Mouse (Mus musculus) neural tube, embryonic 13.5 days (tissue): ENCODE measurements at regions not wholly inside any gene's neighbourhood (a gene's known extent, or its start where the extent isn't known, plus 50 kb on each side); places are given as distances from the start of the nearest gene placed in this dataset.

ENCODE experiments used
- ATAC-seq: fragments of 200-750 bp; cut with Nextera tagmentation; 2 replicates; pipeline ENCODE4 v1.8.0; 2017; ENCODE audit warnings: low read depth, mild to moderate bottlenecking, moderate TSS enrichment, moderate library complexity
- H3K27ac ChIP-seq: fragments of 300-500 bp; sonication (generic); replicated peaks from 2 replicates; pipeline ENCODE4 v1.5.1; 2015; ENCODE audit warnings: moderate library complexity, mild to moderate bottlenecking, inconsistent platforms
- H3K27me3 ChIP-seq: fragments of 300-500 bp; sonication (generic); 2 replicates; pipeline ENCODE4 v1.6.1; 2015; ENCODE audit warnings: mild to moderate bottlenecking, inconsistent platforms
- H3K36me3 ChIP-seq: fragments of 300-500 bp; sonication (generic); 2 replicates; pipeline ENCODE4 v1.6.1; 2015; ENCODE audit warnings: mild to moderate bottlenecking, inconsistent platforms
- H3K4me1 ChIP-seq: fragments of 300-500 bp; sonication (generic); replicated peaks from 2 replicates; pipeline ENCODE4 v1.6.1; 2015; ENCODE audit warnings: inconsistent platforms
- H3K4me2 ChIP-seq: fragments of 300-500 bp; sonication (generic); 2 replicates; pipeline ENCODE4 v1.6.1; 2015; ENCODE audit warnings: inconsistent platforms, mild to moderate bottlenecking, moderate library complexity
- H3K4me3 ChIP-seq: fragments of 300-500 bp; sonication (generic); 2 replicates; pipeline ENCODE4 v1.5.1; 2015; ENCODE audit warnings: mild to moderate bottlenecking, inconsistent platforms
- H3K9ac ChIP-seq: fragments of 300-500 bp; sonication (generic); 2 replicates; pipeline ENCODE4 v1.6.1; 2015; ENCODE audit warnings: moderate library complexity, mild to moderate bottlenecking, inconsistent platforms
- H3K9me3 ChIP-seq: fragments of 300-500 bp; sonication (generic); 2 replicates; pipeline ENCODE4 v1.6.1; 2016; ENCODE audit warnings: inconsistent platforms
- WGBS: fragments of 180-500 bp; shearing (Covaris S2); methylation state at CpG from one replicate; pipeline ENCODE4 v1.1.7; 2015; 5-methylcytosine and 5-hydroxymethylcytosine counted together

DNA sequence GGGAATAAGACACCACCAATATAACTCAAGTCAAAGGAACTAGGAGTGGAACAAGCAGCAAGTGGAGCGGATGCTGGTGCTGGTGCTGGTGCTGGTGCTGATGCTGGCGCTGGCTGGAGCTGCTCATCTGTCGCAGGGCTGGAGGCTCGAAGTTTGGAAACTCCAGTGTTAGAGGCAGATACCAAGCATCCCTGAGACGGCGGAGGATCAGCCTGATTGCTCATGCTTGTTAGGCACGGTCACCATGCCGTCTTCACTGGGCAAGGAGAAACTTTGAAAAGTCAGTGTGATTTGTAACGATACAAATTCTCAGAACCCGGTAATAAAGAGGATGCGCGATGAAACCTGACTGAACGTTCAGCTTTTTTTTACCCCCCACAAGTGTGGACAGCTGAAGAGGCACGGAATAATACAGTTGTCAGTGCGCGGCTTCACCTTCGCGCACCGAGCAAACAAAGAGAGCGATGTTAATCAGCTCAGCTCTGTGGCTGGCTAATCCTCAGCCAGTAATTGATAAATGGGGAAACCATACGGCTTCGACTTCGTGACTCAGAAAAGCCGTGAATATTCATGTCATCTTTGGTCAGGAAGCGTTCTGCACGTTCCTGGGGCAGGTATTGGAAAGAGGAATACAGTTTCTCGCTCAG is 528.7 kb upstream of the Adgrl2 start:
- Histone ChIP-seq H3K4me2 (peak overlapping the region; percentile 82), H3K4me1 (peaks cover 19% of the 10 kb centered on the region), H3K9ac (peak overlapping the region; percentile 56), H3K27ac (no peak overlapping the region), H3K36me3 (no peaks in the 10 kb centered on the region), H3K27me3 (peaks cover 21% of the 10 kb centered on the region), H3K9me3 (no peaks in the 10 kb centered on the region), H3K4me3 (peak overlapping the region; percentile 45)
- ATAC-seq = peak; percentile 23
- 3% methylated on average over 27 of the region's 27 CpGs for WGBS

DNA sequence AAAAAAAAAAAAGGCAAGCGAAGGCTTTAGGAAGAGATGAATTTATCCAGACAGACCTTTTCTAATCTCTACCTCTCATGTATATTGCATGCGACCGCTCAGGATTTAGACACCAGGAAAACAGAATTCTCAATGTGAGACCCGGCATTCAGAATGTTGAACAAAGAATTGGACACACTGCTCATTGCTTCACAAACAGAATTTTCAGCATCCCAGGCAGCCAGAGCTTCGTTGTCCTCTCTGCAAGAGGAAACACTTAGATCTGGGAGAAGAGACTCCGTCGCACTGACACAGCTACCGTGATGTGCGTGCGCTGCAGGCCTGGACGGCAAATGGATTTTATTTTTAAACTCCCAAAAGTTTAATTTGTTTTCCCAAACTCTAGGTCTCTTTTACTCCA is 527.2 kb upstream of the Adgrl2 start:
- Histone ChIP-seq H3K27me3 (peaks cover 21% of the 10 kb centered on the region), H3K9me3 (no peaks in the 10 kb centered on the region), H3K4me2 (no peak overlapping the region), H3K4me3 (no peak overlapping the region), H3K9ac (no peak overlapping the region), H3K4me1 (peaks cover 19% of the 10 kb centered on the region), H3K36me3 (no peaks in the 10 kb centered on the region), H3K27ac (no peak overlapping the region)
- no peak for ATAC-seq
- WGBS = 39% methylated on average over 11 of the region's 11 CpGs

DNA sequence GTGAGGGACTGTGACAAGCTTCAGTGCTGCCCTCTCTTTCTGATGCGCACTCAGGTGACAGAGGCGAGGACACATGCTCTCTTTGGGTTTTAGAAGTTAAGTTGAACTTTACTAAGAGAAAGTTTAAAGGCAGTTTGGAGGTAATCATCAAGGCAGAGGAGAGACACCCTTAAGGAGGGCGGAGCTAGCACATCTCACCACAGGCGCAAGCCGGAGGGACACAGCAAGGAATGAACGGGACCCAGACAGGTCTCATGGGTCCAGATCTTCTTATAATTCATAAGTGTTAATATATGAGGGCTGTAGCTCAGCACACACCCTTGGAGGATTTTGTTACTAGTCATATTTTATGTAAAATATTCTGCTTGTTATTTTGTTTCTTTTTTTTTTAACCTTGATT is 518.8 kb upstream of the Adgrl2 start:
- WGBS = 93% methylated on average over 6 of the region's 6 CpGs
- no peak overlapping the region for H3K4me3 ChIP-seq
- no peak overlapping the region for H3K9ac ChIP-seq
- H3K27ac ChIP-seq = no peak overlapping the region
- H3K9me3 ChIP-seq = no peaks in the 10 kb centered on the region
- no peak overlapping the region for H3K4me2 ChIP-seq
- H3K36me3 ChIP-seq = no peaks in the 10 kb centered on the region
- ATAC-seq = no peak
- H3K4me1 ChIP-seq = no peaks in the 10 kb centered on the region
- H3K27me3 ChIP-seq = no peaks in the 10 kb centered on the region

GRCm38 (mm10) chr3:149508671-149509070 is 518.3 kb upstream of the Adgrl2 start:
- H3K27me3 ChIP-seq = no peaks in the 10 kb centered on the region
- H3K4me2 ChIP-seq = no peak overlapping the region
- no peaks in the 10 kb centered on the region for H3K4me1 ChIP-seq
- H3K9ac ChIP-seq = no peak overlapping the region
- 91% methylated on average over 10 of the region's 10 CpGs for WGBS
- no peak overlapping the region for H3K27ac ChIP-seq
- H3K9me3 ChIP-seq = no peaks in the 10 kb centered on the region
- ATAC-seq = no peak
- no peak overlapping the region for H3K4me3 ChIP-seq
- H3K36me3 ChIP-seq = no peaks in the 10 kb centered on the region

DNA sequence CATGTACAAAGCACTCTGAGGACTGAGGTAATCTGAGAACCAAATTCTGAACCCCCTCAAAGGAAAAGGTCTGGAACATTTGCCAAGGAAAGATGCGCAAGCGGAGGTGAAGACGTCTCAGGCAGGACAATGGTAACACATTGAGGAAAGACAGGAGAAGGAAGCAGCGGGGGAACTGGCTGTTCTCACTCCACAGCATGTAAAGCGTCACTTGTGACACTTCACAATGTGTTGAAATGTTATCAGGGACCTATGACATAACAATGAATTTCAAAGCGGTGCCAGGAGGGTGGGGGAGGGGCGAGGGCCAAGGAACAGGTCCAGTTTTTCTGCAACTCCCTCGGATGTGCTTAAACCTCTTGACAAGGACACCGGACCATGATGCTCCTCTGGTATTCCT is 515.3 kb upstream of the Adgrl2 start:
- no peaks in the 10 kb centered on the region for H3K36me3 ChIP-seq
- no peaks in the 10 kb centered on the region for H3K27me3 ChIP-seq
- no peak for ATAC-seq
- H3K4me3 ChIP-seq = no peak overlapping the region
- no peak overlapping the region for H3K4me2 ChIP-seq
- H3K4me1 ChIP-seq = no peaks in the 10 kb centered on the region
- H3K9ac ChIP-seq = no peak overlapping the region
- no peaks in the 10 kb centered on the region for H3K9me3 ChIP-seq
- 86% methylated on average over 9 of the region's 9 CpGs for WGBS
- no peak overlapping the region for H3K27ac ChIP-seq

DNA sequence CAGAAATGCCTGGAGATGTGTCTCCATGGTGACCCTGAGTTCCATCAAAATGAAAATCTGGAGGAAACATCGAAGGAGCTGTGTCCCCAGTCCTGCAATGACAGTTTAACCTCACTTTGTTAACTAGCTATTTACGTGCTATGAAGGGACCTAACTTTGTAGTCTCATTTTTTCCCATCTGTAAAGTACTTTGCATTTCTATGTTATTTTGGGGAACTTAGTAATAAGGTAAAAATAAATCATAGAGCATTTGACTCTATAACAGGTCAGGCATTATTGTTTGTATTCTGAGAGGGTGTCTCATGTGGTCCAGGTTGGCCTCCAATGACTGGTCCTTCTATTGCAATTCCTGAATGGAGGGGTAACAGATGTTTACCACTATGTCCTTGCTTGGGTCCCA is 513.6 kb upstream of the Adgrl2 start:
- Histone ChIP-seq H3K4me3 (no peak overlapping the region), H3K27me3 (no peaks in the 10 kb centered on the region), H3K27ac (no peak overlapping the region), H3K4me2 (no peak overlapping the region), H3K9me3 (no peaks in the 10 kb centered on the region), H3K4me1 (no peaks in the 10 kb centered on the region), H3K9ac (no peak overlapping the region), H3K36me3 (no peaks in the 10 kb centered on the region)
- 89% methylated on average over 2 of the region's 2 CpGs for WGBS
- no peak for ATAC-seq

DNA sequence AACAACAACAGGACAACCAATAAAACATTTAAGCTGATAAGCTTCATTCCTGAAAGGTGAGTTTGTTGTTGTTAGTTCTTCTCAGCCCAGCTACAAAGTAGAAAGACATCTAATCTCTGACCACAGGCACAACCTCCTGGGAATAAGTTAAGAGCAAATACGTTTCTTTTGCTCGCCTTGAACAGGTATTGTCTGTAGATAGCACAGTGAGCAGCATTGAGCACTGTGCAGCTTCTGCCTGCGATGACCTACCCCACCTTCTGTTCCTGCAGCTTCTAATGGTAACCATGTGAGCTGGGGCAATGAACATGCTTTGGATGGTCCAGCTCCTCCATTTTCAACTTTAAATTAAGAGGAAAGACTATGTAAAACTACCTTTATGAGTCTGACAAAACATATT is 509.8 kb upstream of the Adgrl2 start:
- 86% methylated on average over 3 of the region's 3 CpGs for WGBS

GRCm38 (mm10) chr3:149498765-149499164 is 508.4 kb upstream of the Adgrl2 start:
- no peak for ATAC-seq
- Histone ChIP-seq H3K9me3 (no peaks in the 10 kb centered on the region), H3K27ac (no peak overlapping the region), H3K4me1 (no peaks in the 10 kb centered on the region), H3K27me3 (no peaks in the 10 kb centered on the region), H3K36me3 (no peaks in the 10 kb centered on the region), H3K4me3 (no peak overlapping the region), H3K9ac (no peak overlapping the region), H3K4me2 (no peak overlapping the region)
- WGBS = 82% methylated on average over 1 of the region's 1 CpGs

More for the DNA sequence above, 509.8 kb upstream of the Adgrl2 start:
- no peak overlapping the region for H3K4me2 ChIP-seq
- no peak overlapping the region for H3K27ac ChIP-seq
- H3K9ac ChIP-seq = no peak overlapping the region
- no peaks in the 10 kb centered on the region for H3K4me1 ChIP-seq
- H3K4me3 ChIP-seq = no peak overlapping the region
- H3K27me3 ChIP-seq = no peaks in the 10 kb centered on the region
- ATAC-seq = no peak
- H3K9me3 ChIP-seq = no peaks in the 10 kb centered on the region
- no peaks in the 10 kb centered on the region for H3K36me3 ChIP-seq

GRCm38 (mm10) chr3:149496829-149497471 is 506.6 kb upstream of the Adgrl2 start:
- no peak overlapping the region for H3K4me3 ChIP-seq
- H3K9ac ChIP-seq = no peak overlapping the region
- no peak overlapping the region for H3K27ac ChIP-seq
- 87% methylated on average over 10 of the region's 10 CpGs for WGBS
- no peak overlapping the region for H3K4me2 ChIP-seq
- no peaks in the 10 kb centered on the region for H3K4me1 ChIP-seq
- H3K27me3 ChIP-seq = no peaks in the 10 kb centered on the region
- no peaks in the 10 kb centered on the region for H3K9me3 ChIP-seq
- no peak for ATAC-seq
- no peaks in the 10 kb centered on the region for H3K36me3 ChIP-seq

- Histone ChIP-seq H3K9ac (no peak overlapping the region), H3K36me3 (no peaks in the 10 kb centered on the region), H3K4me3 (no peak overlapping the region), H3K27ac (no peak overlapping the region), H3K9me3 (no peaks in the 10 kb centered on the region), H3K27me3 (no peaks in the 10 kb centered on the region), H3K4me2 (no peak overlapping the region), H3K4me1 (no peaks in the 10 kb centered on the region)
- ATAC-seq = no peak
- 74% methylated on average over 2 of the region's 2 CpGs for WGBS
Observed at GRCm38 (mm10) chr3:149496122-149496521, 505.8 kb upstream of the Adgrl2 start.

GRCm38 (mm10) chr3:149488147-149488546 is 497.8 kb upstream of the Adgrl2 start:
- no peaks in the 10 kb centered on the region for H3K36me3 ChIP-seq
- H3K9ac ChIP-seq = no peak overlapping the region
- H3K9me3 ChIP-seq = no peaks in the 10 kb centered on the region
- H3K4me3 ChIP-seq = no peak overlapping the region
- H3K27me3 ChIP-seq = no peaks in the 10 kb centered on the region
- 92% methylated on average over 4 of the region's 4 CpGs for WGBS
- H3K27ac ChIP-seq = no peak overlapping the region
- 0 out of 2 replicates have a peak, but pooled peaks cover 3% of the 10 kb centered on the region for H3K4me1 ChIP-seq
- no peak for ATAC-seq
- no peak overlapping the region for H3K4me2 ChIP-seq

DNA sequence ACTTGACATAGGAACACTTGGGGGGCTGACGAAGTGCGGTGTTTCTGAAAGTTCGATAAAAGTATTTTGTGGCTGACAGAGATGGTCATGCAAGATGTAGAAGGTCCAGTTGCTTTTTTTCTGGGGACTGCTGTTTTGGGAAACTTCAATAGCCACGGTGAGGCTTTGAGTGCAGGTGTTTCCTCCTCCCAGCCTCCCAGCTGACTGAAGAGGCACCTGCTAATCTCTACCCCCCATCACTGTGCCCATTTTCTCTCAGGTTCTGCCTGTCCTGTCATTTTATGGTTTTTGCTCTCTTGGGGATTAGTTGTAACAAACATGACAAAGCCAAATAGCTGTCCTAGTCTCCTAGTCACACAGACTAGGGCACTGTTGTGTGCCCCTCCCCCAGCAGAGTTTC is 495.1 kb upstream of the Adgrl2 start:
- ATAC-seq = no peak
- 69% methylated on average over 4 of the region's 4 CpGs for WGBS
- H3K9me3 ChIP-seq = no peaks in the 10 kb centered on the region

GRCm38 (mm10) chr3:149484319-149484718 is 494.0 kb upstream of the Adgrl2 start:
- 0 out of 2 replicates have a peak, but pooled peaks cover 3% of the 10 kb centered on the region for H3K4me1 ChIP-seq
- H3K36me3 ChIP-seq = no peaks in the 10 kb centered on the region
- no peak overlapping the region for H3K4me2 ChIP-seq
- no peak overlapping the region for H3K27ac ChIP-seq
- no peaks in the 10 kb centered on the region for H3K9me3 ChIP-seq
- no peak for ATAC-seq
- H3K27me3 ChIP-seq = no peaks in the 10 kb centered on the region
- H3K4me3 ChIP-seq = no peak overlapping the region
- no peak overlapping the region for H3K9ac ChIP-seq
- WGBS = 59% methylated on average over 2 of the region's 2 CpGs

More for the DNA sequence above, 495.1 kb upstream of the Adgrl2 start:
- no peak overlapping the region for H3K9ac ChIP-seq
- no peak overlapping the region for H3K4me2 ChIP-seq
- H3K36me3 ChIP-seq = no peaks in the 10 kb centered on the region
- no peaks in the 10 kb centered on the region for H3K27me3 ChIP-seq
- no peak overlapping the region for H3K27ac ChIP-seq
- 0 out of 2 replicates have a peak, but pooled peaks cover 3% of the 10 kb centered on the region for H3K4me1 ChIP-seq
- H3K4me3 ChIP-seq = no peak overlapping the region
